Comparison of ENCODE assay signal across 7 mouse cellular contexts in genomic region chr17:35163326-35164081, GRCm38 (mm10). TPM values are rescaled to one million over a fixed set of nuclear protein-coding genes. Genes with fewer than 3 reads are reported as not detected.
A peak's percentile ranks its signal among the peaks of the same experiment; 100 is the strongest.
DNase-seq lines count a peak whose midpoint lies in the region; ATAC-seq lines count a peak whose summit lies in the region.

No protein-coding gene starts in this region.

- ATAC-seq in lung, embryonic 16.5 days (ENCODE audit: low read depth), result no peak
- ATAC-seq in embryonic facial prominence, embryonic 14.5 days (ENCODE audit: low read depth), result no peak
- ATAC-seq in intestine, embryonic 15.5 days, result no peak
- no peak for ATAC-seq in neural tube, embryonic 15.5 days (ENCODE audit: low FRiP score)

- peaks cover 19% of the 10 kb centered on the region for H3K4me1 ChIP-seq in lung, embryonic 16.5 days (replicated peaks; ENCODE audit: control insufficient read depth, insufficient read depth, low read length)
- H3K4me1 ChIP-seq in embryonic facial prominence, embryonic 14.5 days (ENCODE audit: control insufficient read depth, insufficient read depth, low read length), result peaks cover 21% of the 10 kb centered on the region
- peaks cover 18% of the 10 kb centered on the region for H3K4me1 ChIP-seq in intestine, embryonic 15.5 days (replicated peaks)
- H3K4me1 ChIP-seq in neural tube, embryonic 15.5 days, result peaks cover 42% of the 10 kb centered on the region

- H3K4me3 ChIP-seq in lung, embryonic 16.5 days (ENCODE audit: low read length), result peak overlapping the region; percentile 97
- peak overlapping the region; percentile 93 for H3K4me3 ChIP-seq in embryonic facial prominence, embryonic 14.5 days (ENCODE audit: low read depth, low read length)
- H3K4me3 ChIP-seq in intestine, embryonic 15.5 days (replicated peaks), result peak overlapping the region; percentile 100
- H3K4me3 ChIP-seq in neural tube, embryonic 15.5 days (replicated peaks), result peak overlapping the region; percentile 99

- H3K9ac ChIP-seq in lung, embryonic 16.5 days (ENCODE audit: low read length), result peak overlapping the region; percentile 100
- H3K9ac ChIP-seq in embryonic facial prominence, embryonic 14.5 days (ENCODE audit: low read depth, low read length), result peak overlapping the region; percentile 99
- H3K9ac ChIP-seq in intestine, embryonic 15.5 days, result peak overlapping the region; percentile 100
- H3K9ac ChIP-seq in neural tube, embryonic 15.5 days (replicated peaks), result peak overlapping the region; percentile 100

- no peaks in the 10 kb centered on the region for H3K9me3 ChIP-seq in lung, embryonic 16.5 days (ENCODE audit: control insufficient read depth, low read length)
- no peaks in the 10 kb centered on the region for H3K9me3 ChIP-seq in embryonic facial prominence, embryonic 14.5 days (ENCODE audit: control insufficient read depth, low read length)
- H3K9me3 ChIP-seq in intestine, embryonic 15.5 days, result no peaks in the 10 kb centered on the region
- H3K9me3 ChIP-seq in neural tube, embryonic 15.5 days (replicated peaks), result no peaks in the 10 kb centered on the region

- peak overlapping the region; percentile 88 for H3K4me2 ChIP-seq in lung, embryonic 16.5 days (ENCODE audit: low read depth, low read length)
- peak overlapping the region; percentile 84 for H3K4me2 ChIP-seq in embryonic facial prominence, embryonic 14.5 days (ENCODE audit: low read depth, low read length)
- peak overlapping the region; percentile 82 for H3K4me2 ChIP-seq in intestine, embryonic 15.5 days (replicated peaks)
- peak overlapping the region; percentile 95 for H3K4me2 ChIP-seq in neural tube, embryonic 15.5 days

- DNase-seq in lung, postnatal 10 days, result no peak
- DNase-seq in embryonic facial prominence, embryonic 14.5 days (ENCODE audit: low spot score), result no peak
- no peak for DNase-seq in layer of hippocampus, postnatal 36 days
- DNase-seq in MN1 (ENCODE audit: low spot score), result no peak

- H3K27me3 ChIP-seq in lung, embryonic 16.5 days (ENCODE audit: control insufficient read depth, insufficient read depth, low read depth, low read length), result no peaks in the 10 kb centered on the region
- no peaks in the 10 kb centered on the region for H3K27me3 ChIP-seq in embryonic facial prominence, embryonic 14.5 days (replicated peaks; ENCODE audit: control insufficient read depth, insufficient read depth, low read length)
- H3K27me3 ChIP-seq in intestine, embryonic 15.5 days (replicated peaks), result no peaks in the 10 kb centered on the region
- H3K27me3 ChIP-seq in neural tube, embryonic 15.5 days (replicated peaks), result no peaks in the 10 kb centered on the region

- H3K36me3 ChIP-seq in lung, embryonic 16.5 days (ENCODE audit: control insufficient read depth, insufficient read depth, low read length), result peaks cover 32% of the 10 kb centered on the region
- H3K36me3 ChIP-seq in embryonic facial prominence, embryonic 14.5 days (ENCODE audit: control insufficient read depth, insufficient read depth, low read length), result peaks cover 38% of the 10 kb centered on the region
- H3K36me3 ChIP-seq in intestine, embryonic 15.5 days, result peaks cover 36% of the 10 kb centered on the region
- peaks cover 37% of the 10 kb centered on the region for H3K36me3 ChIP-seq in neural tube, embryonic 15.5 days

- peak overlapping the region; percentile 94 for H3K27ac ChIP-seq in lung, embryonic 16.5 days (ENCODE audit: low read length)
- peak overlapping the region; percentile 94 for H3K27ac ChIP-seq in embryonic facial prominence, embryonic 14.5 days (replicated peaks; ENCODE audit: low read depth, low read length)
- H3K27ac ChIP-seq in intestine, embryonic 15.5 days, result peak overlapping the region; percentile 94
- peak overlapping the region; percentile 93 for H3K27ac ChIP-seq in neural tube, embryonic 15.5 days (replicated peaks)

- 6% methylated on average over 8 of the region's 8 CpGs for WGBS in lung, embryonic 16.5 days
- WGBS in embryonic facial prominence, embryonic 14.5 days, result 9% methylated on average over 8 of the region's 8 CpGs
- 8% methylated on average over 8 of the region's 8 CpGs for WGBS in intestine, embryonic 15.5 days
- WGBS in neural tube, embryonic 15.5 days, result 9% methylated on average over 8 of the region's 8 CpGs

RNA-seq across cellular contexts. Expression of gene Prrc2a, which starts 1.2 kb away (rescaled TPM):
- polyA plus RNA-seq in lung, embryonic 16.5 days (2015; fragmentation: Nextera tagmentation; extraction: Ambion mirVana), result 151 and 167 TPM in 2 replicates
- polyA plus RNA-seq in embryonic facial prominence, embryonic 14.5 days (2014; fragmentation: Nextera tagmentation; extraction: Ambion mirVana), result 151 and 172 TPM in 2 replicates
- polyA plus RNA-seq in intestine, embryonic 15.5 days (2015; fragmentation: Nextera tagmentation; extraction: Ambion mirVana), result 125 and 131 TPM in 2 replicates
- 155 TPM in 2 replicates for polyA plus RNA-seq in neural tube, embryonic 15.5 days (2015; fragmentation: Nextera tagmentation; extraction: Ambion mirVana)
- total RNA-seq in layer of hippocampus, postnatal 36 days (2021), result 100 to 1,000 TPM; 315 to 340 TPM

RNA-seq across cellular contexts. Expression of gene Aif1, which starts 12.4 kb away (rescaled TPM):
- 7.3 and 8.0 TPM in 2 replicates for polyA plus RNA-seq in lung, embryonic 16.5 days (2015; fragmentation: Nextera tagmentation; extraction: Ambion mirVana)
- 16.5 and 17.7 TPM in 2 replicates for polyA plus RNA-seq in embryonic facial prominence, embryonic 14.5 days (2014; fragmentation: Nextera tagmentation; extraction: Ambion mirVana)
- 20.6 and 21.7 TPM in 2 replicates for polyA plus RNA-seq in intestine, embryonic 15.5 days (2015; fragmentation: Nextera tagmentation; extraction: Ambion mirVana)
- 12.1 and 12.3 TPM in 2 replicates for polyA plus RNA-seq in neural tube, embryonic 15.5 days (2015; fragmentation: Nextera tagmentation; extraction: Ambion mirVana)
- total RNA-seq in layer of hippocampus, postnatal 36 days (2021), result 10 to 100 TPM; 10.1 to 10.9 TPM

RNA-seq across cellular contexts. Expression of gene Lst1, which starts 24.7 kb away (rescaled TPM):
- 11.3 and 12.4 TPM in 2 replicates for polyA plus RNA-seq in lung, embryonic 16.5 days (2015; fragmentation: Nextera tagmentation; extraction: Ambion mirVana)
- 22.2 and 26.9 TPM in 2 replicates for polyA plus RNA-seq in embryonic facial prominence, embryonic 14.5 days (2014; fragmentation: Nextera tagmentation; extraction: Ambion mirVana)
- polyA plus RNA-seq in intestine, embryonic 15.5 days (2015; fragmentation: Nextera tagmentation; extraction: Ambion mirVana), result 18.9 and 19.4 TPM in 2 replicates
- polyA plus RNA-seq in neural tube, embryonic 15.5 days (2015; fragmentation: Nextera tagmentation; extraction: Ambion mirVana), result 8.3 and 12.1 TPM in 2 replicates
- 1 to 10 TPM; 7.1 to 7.7 TPM for total RNA-seq in layer of hippocampus, postnatal 36 days (2021)

RNA-seq across cellular contexts. Expression of gene Bag6, which starts 28.5 kb away (rescaled TPM):
- polyA plus RNA-seq in lung, embryonic 16.5 days (2015; fragmentation: Nextera tagmentation; extraction: Ambion mirVana), result 46.3 and 54.9 TPM in 2 replicates
- 72.2 and 77.3 TPM in 2 replicates for polyA plus RNA-seq in embryonic facial prominence, embryonic 14.5 days (2014; fragmentation: Nextera tagmentation; extraction: Ambion mirVana)
- 45.2 and 46.4 TPM in 2 replicates for polyA plus RNA-seq in intestine, embryonic 15.5 days (2015; fragmentation: Nextera tagmentation; extraction: Ambion mirVana)
- 54.7 and 62.7 TPM in 2 replicates for polyA plus RNA-seq in neural tube, embryonic 15.5 days (2015; fragmentation: Nextera tagmentation; extraction: Ambion mirVana)
- total RNA-seq in layer of hippocampus, postnatal 36 days (2021), result 100 to 1,000 TPM; 304 to 319 TPM

RNA-seq across cellular contexts. Expression of gene Ltb, which starts 30.7 kb away (rescaled TPM):
- polyA plus RNA-seq in lung, embryonic 16.5 days (2015; fragmentation: Nextera tagmentation; extraction: Ambion mirVana), result 1.0 and 1.5 TPM in 2 replicates
- 2.0 and 3.3 TPM in 2 replicates for polyA plus RNA-seq in embryonic facial prominence, embryonic 14.5 days (2014; fragmentation: Nextera tagmentation; extraction: Ambion mirVana)
- polyA plus RNA-seq in intestine, embryonic 15.5 days (2015; fragmentation: Nextera tagmentation; extraction: Ambion mirVana), result 5.0 and 5.2 TPM in 2 replicates
- 0.63 and 7.3 TPM in 2 replicates for polyA plus RNA-seq in neural tube, embryonic 15.5 days (2015; fragmentation: Nextera tagmentation; extraction: Ambion mirVana)
- under 1 TPM in 1 of 2 experiments, not detected in 1; 0.30 TPM for total RNA-seq in layer of hippocampus, postnatal 36 days (2021)
